Mouse (Mus musculus): Measurements from ENCODE around the gene Ndc80. TPM values are rescaled to one million over a fixed set of nuclear protein-coding genes. Genes with fewer than 3 reads are reported as not detected.
"Not testable (repeated sequence)": the region's sequence is repeated elsewhere in the genome, so short reads cannot be mapped to it uniquely, and the experiment has no call there.

Gene Ndc80
- total RNA-seq, 2 experiments from 2014 or later, result 0.69 to 0.98 TPM

- intact Hi-C loops (cut with DNase I), result no loop called here
- DNase-seq, result no peak
Measured at GRCm38 (mm10) chr17:71483418-71484060, 43.1 kb downstream of the Ndc80 start.

GRCm38 (mm10) chr17:71479381-71479901 is 47.2 kb downstream of the Ndc80 start:
- DNase-seq, result no peak
- intact Hi-C loops (cut with DNase I), result no loop called here

- intact Hi-C loops (cut with DNase I), result no loop called here
- DNase-seq, result no peak
Measured at GRCm38 (mm10) chr17:71477481-71477880, 49.2 kb downstream of the Ndc80 start.

- intact Hi-C loops (cut with DNase I), result no loop called here
- no peak for DNase-seq
Measured at GRCm38 (mm10) chr17:71476346-71477020, 50.2 kb downstream of the Ndc80 start.

GRCm38 (mm10) chr17:71475705-71476089 is 51.0 kb downstream of the Ndc80 start:
- peak in 1 of 2 experiments; percentile 69 for DNase-seq
- intact Hi-C loops (cut with DNase I), result loop anchor here (2.0 kb wide), 1 partner anchor 51 kb away; the partner anchor contains the start of gene Ndc80

- intact Hi-C loops (cut with DNase I), result loop anchor here (2.0 kb wide), 1 partner anchor 52 kb away; the partner anchor contains the start of gene Ndc80
- peak; percentile 92 to 94 for DNase-seq
Measured at GRCm38 (mm10) chr17:71474762-71475704, 51.6 kb downstream of the Ndc80 start, which contains the start of gene Smchd1. Gene Smchd1, minus strand, starts transcription at chr17:71475343.

GRCm38 (mm10) chr17:71474128-71474527 is 52.5 kb downstream of the Ndc80 start:
- no peak for DNase-seq
- intact Hi-C loops (cut with DNase I), result loop anchor here (2.0 kb wide), 1 partner anchor 53 kb away; the partner anchor contains the start of gene Ndc80

- intact Hi-C loops (cut with DNase I), result no loop called here
- no peak for DNase-seq
Measured at GRCm38 (mm10) chr17:71471261-71471660, 55.4 kb downstream of the Ndc80 start.

- intact Hi-C loops (cut with DNase I), result no loop called here
- no peak for DNase-seq
Measured at GRCm38 (mm10) chr17:71460312-71460711, 66.3 kb downstream of the Ndc80 start.

- DNase-seq, result no peak
- intact Hi-C loops (cut with DNase I), result no loop called here
Measured at GRCm38 (mm10) chr17:71459818-71460217, 66.8 kb downstream of the Ndc80 start, which contains the start of gene Gm4707. Gene Gm4707, minus strand, starts transcription at chr17:71459918.

GRCm38 (mm10) chr17:71457361-71457760 is 69.3 kb downstream of the Ndc80 start:
- DNase-seq; intact Hi-C loops (cut with DNase I): not testable (repeated sequence)

Other genes starting within 250 kb of the Ndc80 start
- gene Emilin2, start 214.9 kb downstream of the Ndc80 start, total RNA-seq (2021), result 10 to 100 TPM; 53.7 to 67.6 TPM
- under 1 TPM; 0.76 to 0.89 TPM for gene Gm4707, start 66.9 kb downstream of the Ndc80 start, total RNA-seq (2021)
- 10 to 100 TPM; 18.2 to 20.4 TPM for gene Smchd1, start 51.5 kb downstream of the Ndc80 start, total RNA-seq (2021)
- gene Spdya, start 25.2 kb upstream of the Ndc80 start, total RNA-seq (2021), result under 1 TPM in 1 of 2 experiments, not detected in 1; 0.19 TPM
- gene Wdr43, start 89.0 kb upstream of the Ndc80 start, total RNA-seq (2021), result 10 to 100 TPM; 21.0 to 22.1 TPM
- gene Togaram2, start 146.4 kb upstream of the Ndc80 start, total RNA-seq (2021), result 1 to 10 TPM; 3.9 to 5.9 TPM
- gene Pcare, start 226.0 kb upstream of the Ndc80 start, total RNA-seq (2021), result under 1 TPM; 0.14 to 0.41 TPM
- gene Clip4, start 241.6 kb upstream of the Ndc80 start, total RNA-seq (2021), result 100 to 1,000 TPM; 244 to 259 TPM

Measured in heart, postnatal 36 days (tissue).